Mouse (Mus musculus): Measurements from ENCODE around the gene Zbp1.

- TF ChIP-seq CTCF (conservative IDR thresholded peaks at IDR 0.05; ENCODE audit: insufficient read depth, insufficient read length, low read depth, low read length), result no peak
- no peak for TF ChIP-seq POLR2A (IDR thresholded peaks at IDR 0.05; ENCODE audit: low read depth, low read length)
Observed at GRCm38 (mm10) chr2:173248822-173249221, 30.1 kb upstream of the Zbp1 start.

Measured in kidney, adult 2 months (tissue).